Mouse (Mus musculus) G1E (cell line): Measurements from ENCODE around the gene Iyd. TPM values are rescaled to one million over a fixed set of nuclear protein-coding genes. Genes with fewer than 3 reads are reported as not detected.

Experiments used
- ATAC-seq: 2 replicates; pipeline ENCODE4 v1.8.0; 2016; ENCODE audit warnings: mild to moderate bottlenecking; ENCODE audit not compliant: insufficient number of reproducible peaks, poor library complexity, low FRiP score, severe bottlenecking; ENCODE audit errors: extremely low read depth
- DNase-seq: peaks from one replicate; pipeline ENCODE4 v3.0.0; 2012; ENCODE audit warnings: low spot score
- H3K27me3 ChIP-seq: 2 replicates; pipeline ENCODE4 v1.6.1; 2012; ENCODE audit warnings: mild to moderate bottlenecking, low read length, inconsistent platforms; ENCODE audit not compliant: insufficient read depth
- H3K36me3 ChIP-seq: replicated peaks from 2 replicates; pipeline ENCODE3; 2012; ENCODE audit warnings: mild to moderate bottlenecking, inconsistent platforms
- H3K4me1 ChIP-seq: 2 replicates; pipeline ENCODE4 v1.6.1; 2012; ENCODE audit warnings: low read depth, low read length, inconsistent platforms, mixed read lengths; ENCODE audit not compliant: insufficient read depth
- H3K4me3 ChIP-seq: 2 replicates; pipeline ENCODE4 v1.5.1; 2012; ENCODE audit warnings: low read depth, mild to moderate bottlenecking, inconsistent platforms, low read length, moderate library complexity, mixed read lengths
- H3K9me3 ChIP-seq: replicated peaks from 2 replicates; pipeline ENCODE4 v1.6.1; 2012; ENCODE audit warnings: inconsistent platforms
- CTCF ChIP-seq: IDR thresholded peaks from 2 replicates; pipeline ENCODE4 v1.5.1; 2012; ENCODE audit warnings: low read depth, low read length, inconsistent platforms, mixed read lengths
- GATA1 ChIP-seq: IDR thresholded peaks from 2 replicates; pipeline ENCODE4 v1.6.1; 2012; ENCODE audit warnings: borderline replicate concordance, low read length, inconsistent platforms, mixed read lengths
- GATA2 ChIP-seq: IDR thresholded peaks from 2 replicates; pipeline ENCODE4 v1.6.1; 2012; ENCODE audit warnings: low read depth, low read length, inconsistent platforms, borderline replicate concordance
- POLR2AphosphoS5 ChIP-seq: IDR thresholded peaks from 2 replicates; pipeline ENCODE4 v1.6.1; 2012; ENCODE audit warnings: low read depth, low read length, inconsistent platforms; ENCODE audit not compliant: insufficient replicate concordance
- TAL1 ChIP-seq: conservative IDR thresholded peaks from 2 replicates; pipeline ENCODE4 v1.6.1; 2012; ENCODE audit warnings: low read depth, low read length, inconsistent platforms, mixed read lengths
- polyA plus RNA-seq: library from polyadenylated mRNA; stranded (reverse); fragments of >175 nt; gene quantifications from 2 replicates; pipeline ENCODE4 v1.2.3, GENCODE M21; 2012
- total RNA-seq, 2 experiments: library from RNA; stranded (forward) in 1 of 2; stranded (reverse) in 1 of 2; fragments of 200-1000 nt in 1 of 2; fragments of >200 nt in 1 of 2; fragmentation: Nextera tagmentation in 1 of 2; gene quantifications; 2 replicates each; pipeline ENCODE4 v1.2.3; 2014 to 2017

Iyd gene
- total and polyA plus RNA-seq, 3 experiments, result 0.11 TPM; not detected in 2

- no peak for DNase-seq
- Histone ChIP-seq H3K9me3 (no peaks in the 10 kb centered on the region), H3K36me3 (no peaks in the 10 kb centered on the region), H3K4me1 (no peaks in the 10 kb centered on the region), H3K4me3 (no peak overlapping the region), H3K27me3 (no peaks in the 10 kb centered on the region)
- TF ChIP-seq CTCF, result no peak
- ATAC-seq, result no peak
Measured at GRCm38 (mm10) chr10:3509663-3510277, 30.3 kb upstream of the Iyd start.

- Histone ChIP-seq H3K9me3 (no peaks in the 10 kb centered on the region), H3K27me3 (no peaks in the 10 kb centered on the region), H3K36me3 (no peaks in the 10 kb centered on the region), H3K4me3 (no peak overlapping the region), H3K4me1 (no peaks in the 10 kb centered on the region)
- TF ChIP-seq POLR2AphosphoS5, result no peak
- no peak for TF ChIP-seq GATA2
- TF ChIP-seq CTCF, result no peak
- TF ChIP-seq GATA1, result no peak
- no peak for TF ChIP-seq TAL1
- ATAC-seq (no peak), DNase-seq (no peak)
Measured at GRCm38 (mm10) chr10:3510486-3510885, 29.6 kb upstream of the Iyd start.

DNA sequence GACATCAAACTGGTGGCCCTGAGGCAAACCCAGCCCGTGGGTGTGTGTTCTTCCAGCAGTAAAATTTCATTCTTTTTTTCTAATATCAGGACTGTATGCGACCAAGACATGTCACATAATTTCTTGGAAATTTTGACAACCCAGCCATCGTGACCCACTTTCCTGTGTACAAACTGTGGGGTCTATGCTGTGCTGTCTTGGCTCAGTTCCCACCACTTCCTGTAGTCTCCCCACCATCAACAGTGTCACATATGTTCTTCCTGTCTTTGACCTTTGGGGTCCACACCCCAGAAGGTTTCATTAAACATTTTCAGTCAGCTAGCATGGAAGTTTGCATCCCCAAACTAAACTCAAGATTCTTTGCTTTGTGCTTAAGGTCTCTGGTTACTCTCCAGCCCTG, 28.6 kb upstream of the Iyd start:
- Histone ChIP-seq H3K27me3 (no peaks in the 10 kb centered on the region), H3K9me3 (no peaks in the 10 kb centered on the region), H3K4me1 (no peaks in the 10 kb centered on the region), H3K4me3 (no peak overlapping the region), H3K36me3 (no peaks in the 10 kb centered on the region)
- no peak for TF ChIP-seq GATA1
- no peak for TF ChIP-seq TAL1
- no peak for TF ChIP-seq POLR2AphosphoS5
- no peak for TF ChIP-seq GATA2
- TF ChIP-seq CTCF, result no peak
- ATAC-seq, result no peak
- DNase-seq, result no peak

DNA sequence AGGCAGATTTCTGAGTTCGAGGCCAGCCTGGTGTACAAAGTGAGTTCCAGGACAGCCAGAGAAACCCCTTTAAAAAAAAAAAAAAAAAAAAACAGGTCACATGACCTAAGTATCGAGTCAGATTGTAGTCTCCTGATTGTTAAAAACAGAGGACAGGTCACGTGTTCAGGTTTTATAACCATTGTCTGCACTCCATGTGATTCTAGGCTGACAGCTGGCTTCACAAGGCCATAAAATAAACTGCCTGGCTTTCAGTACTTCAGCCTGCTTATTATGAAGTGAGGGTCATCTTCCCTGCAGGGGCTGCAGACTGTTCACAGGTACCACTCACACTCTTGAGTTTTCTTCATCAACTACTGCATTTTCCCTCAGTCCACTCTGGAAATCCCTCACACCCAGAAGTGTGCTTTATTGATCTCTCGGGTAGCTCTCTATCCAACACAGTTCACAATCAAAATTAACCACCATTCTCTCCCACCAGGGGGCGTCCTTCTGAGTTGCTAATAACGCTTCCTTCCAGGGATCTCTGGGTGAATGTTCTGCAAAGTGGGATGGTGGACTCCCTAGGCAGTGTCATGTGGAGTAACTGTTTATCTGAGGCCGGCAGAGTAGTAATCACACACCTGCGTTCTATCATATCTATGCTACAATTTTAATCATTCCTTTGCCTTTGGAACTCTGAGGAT, 27.3 kb upstream of the Iyd start:
- Histone ChIP-seq H3K36me3 (no peaks in the 10 kb centered on the region), H3K9me3 (peaks cover 7% of the 10 kb centered on the region), H3K4me3 (no peak overlapping the region), H3K27me3 (no peaks in the 10 kb centered on the region), H3K4me1 (no peaks in the 10 kb centered on the region)
- ATAC-seq (no peak), DNase-seq (no peak)
- TF ChIP-seq CTCF, result no peak

DNA sequence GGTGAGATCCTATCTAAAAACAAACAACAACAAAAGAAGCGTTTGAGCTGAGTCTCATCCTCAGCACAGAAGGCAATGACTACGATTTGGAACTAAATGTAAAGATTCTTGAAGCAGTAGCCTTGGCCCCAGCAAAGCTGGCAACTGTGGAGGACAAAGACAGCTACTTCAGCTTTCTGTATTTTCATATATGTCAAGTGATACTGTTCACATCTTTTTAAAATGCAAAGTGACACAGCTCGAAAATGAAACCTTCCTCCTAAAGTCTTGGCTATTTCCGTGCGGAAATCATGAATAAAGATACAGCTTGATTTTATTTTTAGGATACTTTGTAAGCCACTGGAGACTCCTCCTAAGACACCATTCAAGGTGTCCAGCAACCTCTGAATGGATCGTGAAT, 26.1 kb upstream of the Iyd start:
- no peak for ATAC-seq

DNA sequence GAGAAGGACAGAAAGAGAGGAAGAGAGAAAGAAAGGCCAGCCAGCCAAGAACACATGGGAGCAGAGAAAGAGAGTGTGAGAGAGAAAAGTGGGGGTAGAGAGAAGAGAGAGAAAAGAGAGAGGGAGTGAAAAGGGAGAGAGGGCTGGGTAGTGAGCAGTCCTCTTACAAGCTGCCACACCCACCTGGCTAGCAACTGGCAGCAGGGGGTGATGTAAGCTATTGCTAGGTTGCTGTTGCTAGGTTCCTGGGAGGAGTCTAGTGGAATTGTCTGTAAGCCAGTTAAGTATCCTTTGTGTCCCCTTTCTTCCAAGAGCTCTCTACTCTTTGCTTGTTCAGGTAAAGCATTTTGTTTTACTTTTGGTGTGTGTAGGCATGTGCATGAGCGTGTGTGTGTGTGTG, 25.4 kb upstream of the Iyd start:
- DNase-seq, result no peak
- no peak for TF ChIP-seq POLR2AphosphoS5
- TF ChIP-seq GATA2, result no peak
- no peak for TF ChIP-seq CTCF
- TF ChIP-seq TAL1, result no peak
- no peak for TF ChIP-seq GATA1
- Histone ChIP-seq H3K4me1 (no peaks in the 10 kb centered on the region), H3K9me3 (peaks cover 20% of the 10 kb centered on the region), H3K27me3 (no peaks in the 10 kb centered on the region), H3K36me3 (no peaks in the 10 kb centered on the region), H3K4me3 (no peak overlapping the region)
- ATAC-seq, result no peak

More for the DNA sequence above, 26.1 kb upstream of the Iyd start:
- TF ChIP-seq CTCF (no peak), GATA1 (no peak), POLR2AphosphoS5 (no peak), GATA2 (no peak), TAL1 (no peak)
- Histone ChIP-seq H3K9me3 (peaks cover 13% of the 10 kb centered on the region), H3K27me3 (no peaks in the 10 kb centered on the region), H3K4me1 (no peaks in the 10 kb centered on the region), H3K4me3 (no peak overlapping the region), H3K36me3 (no peaks in the 10 kb centered on the region)
- no peak for DNase-seq

GRCm38 (mm10) chr10:3516442-3516841, 23.6 kb upstream of the Iyd start:
- no peak overlapping the region for H3K4me3 ChIP-seq
- TF ChIP-seq POLR2AphosphoS5, result no peak
- no peak for TF ChIP-seq TAL1
- TF ChIP-seq GATA2, result no peak
- TF ChIP-seq GATA1, result no peak
- TF ChIP-seq CTCF, result no peak
- ATAC-seq, result no peak
- H3K36me3 ChIP-seq, result no peaks in the 10 kb centered on the region
- no peaks in the 10 kb centered on the region for H3K4me1 ChIP-seq
- H3K9me3 ChIP-seq, result peaks cover 20% of the 10 kb centered on the region
- no peaks in the 10 kb centered on the region for H3K27me3 ChIP-seq
- no peak for DNase-seq
